ENCODE assay signal across 7 mouse cellular contexts in genomic region chr9:102717886-102718643, GRCm38 (mm10). TPM values are rescaled to one million over a fixed set of nuclear protein-coding genes. Genes with fewer than 3 reads are reported as not detected.
DNase-seq lines count a peak whose midpoint lies in the region; ATAC-seq and TF ChIP-seq lines count a peak whose summit lies in the region.

No protein-coding gene starts in this region.

- TF ChIP-seq EP300 in heart, adult 2 months (IDR thresholded peaks at IDR 0.05; ENCODE audit: insufficient read depth, low read depth, low read length): no peak

- H3K27ac ChIP-seq in embryonic facial prominence, embryonic 10.5 days (replicated peaks): peak overlapping the region; percentile 99
- peak overlapping the region; percentile 98 for H3K27ac ChIP-seq in heart, adult 2 months
- H3K27ac ChIP-seq in kidney, adult 2 months (ENCODE audit: insufficient read depth, low read depth, low read length): peak overlapping the region; percentile 100
- peak overlapping the region; percentile 95 for H3K27ac ChIP-seq in limb, embryonic 11.5 days (replicated peaks; ENCODE audit: low read depth, low read length)
- peak overlapping the region; percentile 98 for H3K27ac ChIP-seq in midbrain, embryonic 12.5 days (replicated peaks)
- H3K27ac ChIP-seq in stomach, embryonic 14.5 days (ENCODE audit: low read length): peak overlapping the region; percentile 98

- H3K27me3 ChIP-seq in embryonic facial prominence, embryonic 10.5 days (replicated peaks; ENCODE audit: low read depth, poor library complexity, severe bottlenecking): peaks cover 4% of the 10 kb centered on the region; the same call in 1 of the 2 replicates
- no peaks in the 10 kb centered on the region for H3K27me3 ChIP-seq in heart, adult 2 months (ENCODE audit: control insufficient read depth, insufficient read depth, low read length)
- H3K27me3 ChIP-seq in kidney, adult 2 months (replicated peaks; ENCODE audit: control insufficient read depth, insufficient read depth, low read length): no peaks in the 10 kb centered on the region
- no peaks in the 10 kb centered on the region for H3K27me3 ChIP-seq in limb, embryonic 11.5 days (ENCODE audit: control insufficient read depth, insufficient read depth, low read length)
- H3K27me3 ChIP-seq in midbrain, embryonic 12.5 days: peaks cover 8% of the 10 kb centered on the region
- no peaks in the 10 kb centered on the region for H3K27me3 ChIP-seq in stomach, embryonic 14.5 days (ENCODE audit: control insufficient read depth, insufficient read depth, low read length)

- peaks cover 80% of the 10 kb centered on the region for H3K4me1 ChIP-seq in embryonic facial prominence, embryonic 10.5 days
- H3K4me1 ChIP-seq in heart, adult 2 months (ENCODE audit: control insufficient read depth, insufficient read depth, low read length): peaks cover 26% of the 10 kb centered on the region
- peaks cover 39% of the 10 kb centered on the region for H3K4me1 ChIP-seq in kidney, adult 2 months (ENCODE audit: control insufficient read depth, insufficient read depth, low read length)
- H3K4me1 ChIP-seq in limb, embryonic 11.5 days (ENCODE audit: control insufficient read depth, insufficient read depth, low read length): peaks cover 49% of the 10 kb centered on the region
- H3K4me1 ChIP-seq in midbrain, embryonic 12.5 days: peaks cover 72% of the 10 kb centered on the region
- H3K4me1 ChIP-seq in stomach, embryonic 14.5 days (ENCODE audit: control insufficient read depth, insufficient read depth, low read length): peaks cover 57% of the 10 kb centered on the region

- TF ChIP-seq POLR2A in heart, adult 2 months (IDR thresholded peaks at IDR 0.05; ENCODE audit: insufficient read depth, low read depth, low read length): peak; percentile 55; the same call in 1 of the 2 replicates
- no peak for TF ChIP-seq POLR2A in kidney, adult 2 months (IDR thresholded peaks at IDR 0.05; ENCODE audit: low read depth, low read length)

- peak overlapping the region; percentile 96 for H3K9ac ChIP-seq in heart, adult 2 months (ENCODE audit: low read depth, low read length)
- peak overlapping the region; percentile 96 for H3K9ac ChIP-seq in limb, embryonic 11.5 days (ENCODE audit: low read length)
- H3K9ac ChIP-seq in midbrain, embryonic 12.5 days (replicated peaks): peak overlapping the region; percentile 92
- peak overlapping the region; percentile 91 for H3K9ac ChIP-seq in stomach, embryonic 14.5 days (replicated peaks; ENCODE audit: low read depth, low read length)

- no peaks in the 10 kb centered on the region for H3K9me3 ChIP-seq in embryonic facial prominence, embryonic 10.5 days
- H3K9me3 ChIP-seq in limb, embryonic 11.5 days (ENCODE audit: control insufficient read depth, low read length): no peaks in the 10 kb centered on the region
- H3K9me3 ChIP-seq in midbrain, embryonic 12.5 days: no peaks in the 10 kb centered on the region
- H3K9me3 ChIP-seq in stomach, embryonic 14.5 days (ENCODE audit: control insufficient read depth, low read depth, low read length): no peaks in the 10 kb centered on the region

- peaks cover 8% of the 10 kb centered on the region for H3K79me2 ChIP-seq in heart, adult 2 months (replicated peaks; ENCODE audit: control insufficient read depth, insufficient read depth, low read length)

- no peak for TF ChIP-seq CTCF in heart, adult 2 months (IDR thresholded peaks at IDR 0.05)
- no peak for TF ChIP-seq CTCF in kidney, adult 2 months (conservative IDR thresholded peaks at IDR 0.05; ENCODE audit: insufficient read depth, insufficient read length, low read depth, low read length)

- peak overlapping the region; percentile 87 for H3K4me3 ChIP-seq in embryonic facial prominence, embryonic 10.5 days
- peak overlapping the region; percentile 89 for H3K4me3 ChIP-seq in heart, adult 2 months
- H3K4me3 ChIP-seq in kidney, adult 2 months (ENCODE audit: insufficient read depth, low read depth, low read length): peak overlapping the region; percentile 91
- peak overlapping the region; percentile 90 for H3K4me3 ChIP-seq in limb, embryonic 11.5 days (ENCODE audit: low read depth, low read length)
- H3K4me3 ChIP-seq in midbrain, embryonic 12.5 days: peak overlapping the region; percentile 81
- H3K4me3 ChIP-seq in stomach, embryonic 14.5 days (ENCODE audit: low read depth, low read length): peak overlapping the region; percentile 85

- ATAC-seq in limb, embryonic 11.5 days (ENCODE audit: insufficient number of reproducible peaks, low FRiP score, low TSS enrichment, low read depth): peak; percentile 46
- peak; percentile 65 for ATAC-seq in midbrain, embryonic 12.5 days (ENCODE audit: low FRiP score, low read depth)
- peak; percentile 25; the same call in 1 of the 2 replicates for ATAC-seq in stomach, embryonic 14.5 days (ENCODE audit: insufficient number of reproducible peaks, insufficient read depth, low FRiP score, low read depth)

- peak; percentile 90 for DNase-seq in adrenal gland, postnatal 14 days
- DNase-seq in embryonic facial prominence, embryonic 10.5 days (ENCODE audit: low spot score): peak; percentile 89
- DNase-seq in heart, adult 2 months: peak; percentile 85 to 90
- peak; percentile 95 for DNase-seq in kidney, adult 2 months
- peak; percentile 88 for DNase-seq in limb, embryonic 11.5 days (ENCODE audit: low spot score)

- H3K36me3 ChIP-seq in embryonic facial prominence, embryonic 10.5 days (replicated peaks): peaks cover 33% of the 10 kb centered on the region
- peaks cover 19% of the 10 kb centered on the region for H3K36me3 ChIP-seq in heart, adult 2 months (ENCODE audit: control insufficient read depth, insufficient read depth, low read length)
- peaks cover 8% of the 10 kb centered on the region for H3K36me3 ChIP-seq in kidney, adult 2 months (ENCODE audit: control insufficient read depth, insufficient read depth, low read length)
- H3K36me3 ChIP-seq in limb, embryonic 11.5 days (ENCODE audit: control insufficient read depth, insufficient read depth, low read length): peaks cover 10% of the 10 kb centered on the region
- peaks cover 32% of the 10 kb centered on the region for H3K36me3 ChIP-seq in midbrain, embryonic 12.5 days
- peaks cover 26% of the 10 kb centered on the region for H3K36me3 ChIP-seq in stomach, embryonic 14.5 days (ENCODE audit: control insufficient read depth, insufficient read depth, low read length)

- WGBS in embryonic facial prominence, embryonic 10.5 days: under 1% methylated on average over 52 of the region's 52 CpGs
- WGBS in heart, adult 2 months: under 1% methylated on average over 52 of the region's 52 CpGs
- WGBS in kidney, adult 2 months: under 1% methylated on average over 52 of the region's 52 CpGs
- WGBS in limb, embryonic 11.5 days: under 1% methylated on average over 52 of the region's 52 CpGs
- WGBS in midbrain, embryonic 12.5 days: under 1% methylated on average over 52 of the region's 52 CpGs
- under 1% methylated on average over 52 of the region's 52 CpGs for WGBS in stomach, embryonic 14.5 days

- peak overlapping the region; percentile 79 for H3K4me2 ChIP-seq in limb, embryonic 11.5 days (ENCODE audit: low read depth, severe bottlenecking)
- peak overlapping the region; percentile 66 for H3K4me2 ChIP-seq in midbrain, embryonic 12.5 days (replicated peaks)
- peak overlapping the region; percentile 80 for H3K4me2 ChIP-seq in stomach, embryonic 14.5 days (replicated peaks; ENCODE audit: low read depth, low read length)

- intact Hi-C loops in heart, adult 2 months (cut with DNase I): loop anchor here (1.0 to 10.0 kb wide), 4 partner anchors 8 to 487 kb away; partner anchors contain the start of gene Srprb

RNA-seq across cellular contexts. Expression of gene Amotl2, which starts 1.6 kb away (rescaled TPM):
- 160 and 219 TPM in 2 replicates for total RNA-seq in adrenal gland, postnatal 14 days (2021)
- polyA plus RNA-seq in embryonic facial prominence, embryonic 10.5 days (2016; fragmentation: Nextera tagmentation; extraction: Ambion mirVana): 61.4 and 64.0 TPM in 2 replicates
- total RNA-seq in heart, adult 2 months (2021): 10 to 100 TPM; 56.5 to 66.3 TPM
- 25.9 and 28.3 TPM in 2 replicates for polyA plus RNA-seq in heart, adult 2 months (2012; rRNA removed)
- polyA plus RNA-seq in kidney, adult 2 months (2012; rRNA removed): 37.7 and 40.5 TPM in 2 replicates
- 34.3 and 40.6 TPM in 2 replicates for polyA plus RNA-seq in limb, embryonic 11.5 days (2014; fragmentation: Nextera tagmentation; extraction: Ambion mirVana)
- polyA plus RNA-seq in midbrain, embryonic 12.5 days (2016; fragmentation: Nextera tagmentation; extraction: Ambion mirVana): 108 and 114 TPM in 2 replicates
- 22.1 and 28.9 TPM in 2 replicates for polyA plus RNA-seq in stomach, embryonic 14.5 days (2014; fragmentation: Nextera tagmentation; extraction: Ambion mirVana)

Comparison
In these comparisons a context has a peak if more than half of its experiments do, and no peak if none do; other contexts are left out.
1. Peak in every context shown above with its lines: DNase-seq, ATAC-seq, H3K4me3 ChIP-seq and H3K27ac ChIP-seq.